Mouse (Mus musculus): ENCODE results near the gene Efhd1. TPM values are rescaled to one million over a fixed set of nuclear protein-coding genes. Genes with fewer than 3 reads are reported as not detected.

Gene Efhd1
- polyA plus RNA-seq, 1 experiment from 2014 or later = 0.89 TPM

Other genes with a start within 250 kb of the Efhd1 start
- gene Alppl2, start 174.4 kb upstream of the Efhd1 start, polyA plus RNA-seq (2015; fragmentation: Nextera tagmentation; extraction: Ambion mirVana) = not detected in 2 replicates
- 0.10 TPM in 1 of 2 replicates, not detected in the other for gene Alpi, start 162.8 kb upstream of the Efhd1 start, polyA plus RNA-seq (2015; fragmentation: Nextera tagmentation; extraction: Ambion mirVana)
- gene Akp3, start 139.4 kb upstream of the Efhd1 start, polyA plus RNA-seq (2015; fragmentation: Nextera tagmentation; extraction: Ambion mirVana) = not detected in 2 replicates
- 0.69 and 1.1 TPM in 2 replicates for gene Ecel1, start 107.8 kb upstream of the Efhd1 start, polyA plus RNA-seq (2015; fragmentation: Nextera tagmentation; extraction: Ambion mirVana)
- 0.19 TPM in 1 of 2 replicates, not detected in the other for gene Prss56, start 81.0 kb upstream of the Efhd1 start, polyA plus RNA-seq (2015; fragmentation: Nextera tagmentation; extraction: Ambion mirVana)
- gene Chrnd, start 73.8 kb upstream of the Efhd1 start, polyA plus RNA-seq (2015; fragmentation: Nextera tagmentation; extraction: Ambion mirVana) = 4.5 and 4.8 TPM in 2 replicates
- 18.2 and 20.8 TPM in 2 replicates for gene Chrng, start 59.7 kb upstream of the Efhd1 start, polyA plus RNA-seq (2015; fragmentation: Nextera tagmentation; extraction: Ambion mirVana)
- 178 and 181 TPM in 2 replicates for gene Eif4e2, start 50.4 kb upstream of the Efhd1 start, polyA plus RNA-seq (2015; fragmentation: Nextera tagmentation; extraction: Ambion mirVana)
- gene Gigyf2, start 62.6 kb downstream of the Efhd1 start, polyA plus RNA-seq (2015; fragmentation: Nextera tagmentation; extraction: Ambion mirVana) = 62.7 and 65.3 TPM in 2 replicates
- 0.84 and 1.0 TPM in 2 replicates for gene Kcnj13, start 130.4 kb downstream of the Efhd1 start, polyA plus RNA-seq (2015; fragmentation: Nextera tagmentation; extraction: Ambion mirVana)
- gene Snorc, start 205.9 kb downstream of the Efhd1 start, polyA plus RNA-seq (2015; fragmentation: Nextera tagmentation; extraction: Ambion mirVana) = 21.9 and 32.2 TPM in 2 replicates
- gene Neu2, start 245.5 kb downstream of the Efhd1 start, polyA plus RNA-seq (2015; fragmentation: Nextera tagmentation; extraction: Ambion mirVana) = not detected in 2 replicates